Mouse (Mus musculus): ENCODE data around the gene AI597479. TPM values are rescaled to one million over a fixed set of nuclear protein-coding genes. Genes with fewer than 3 reads are reported as not detected.
A peak's percentile ranks its signal among the peaks of the same experiment; 100 is the strongest.

AI597479 gene
- total and polyA plus RNA-seq, 2 experiments = 2.8 to 8.0 TPM

- 71% methylated on average over 15 of the region's 15 CpGs for WGBS
- H3K27me3 ChIP-seq (ENCODE audit: control insufficient read depth, insufficient read depth, low read length) = no peaks in the 10 kb centered on the region
- no peak for DNase-seq (ENCODE audit: extremely low read depth, low read depth, low spot score)
- no peak overlapping the region for H3K27ac ChIP-seq (replicated peaks; ENCODE audit: insufficient read depth, low read depth, low read length)
- no peaks in the 10 kb centered on the region for H3K79me2 ChIP-seq (ENCODE audit: control insufficient read depth, insufficient read depth, low read length)
- no peak overlapping the region for H3K4me3 ChIP-seq (ENCODE audit: insufficient read depth, low read depth, low read length)
- no peaks in the 10 kb centered on the region for H3K36me3 ChIP-seq (ENCODE audit: control insufficient read depth, insufficient read depth, low read length)
- no peaks in the 10 kb centered on the region for H3K4me1 ChIP-seq (ENCODE audit: control insufficient read depth, insufficient read depth, low read length)
- no peak overlapping the region for H3K9ac ChIP-seq (ENCODE audit: low read depth, low read length)
- no peak for TF ChIP-seq POLR2A (IDR thresholded peaks at IDR 0.05; ENCODE audit: extremely low read depth, insufficient read depth, low read length)
- peak; percentile 65 for TF ChIP-seq CTCF (IDR thresholded peaks at IDR 0.05; ENCODE audit: low read depth, low read length)
Measured at GRCm38 (mm10) chr1:43138268-43138812, 39.8 kb downstream of the AI597479 start.

- H3K9ac ChIP-seq (ENCODE audit: low read depth, low read length) = no peak overlapping the region
- DNase-seq (ENCODE audit: extremely low read depth, low read depth, low spot score) = peak; percentile 65
- H3K27ac ChIP-seq (replicated peaks; ENCODE audit: insufficient read depth, low read depth, low read length) = no peak overlapping the region
- H3K4me3 ChIP-seq (ENCODE audit: insufficient read depth, low read depth, low read length) = no peak overlapping the region
- 53% methylated on average over 8 of the region's 8 CpGs for WGBS
- no peaks in the 10 kb centered on the region for H3K36me3 ChIP-seq (ENCODE audit: control insufficient read depth, insufficient read depth, low read length)
- no peaks in the 10 kb centered on the region for H3K79me2 ChIP-seq (ENCODE audit: control insufficient read depth, insufficient read depth, low read length)
- TF ChIP-seq POLR2A (IDR thresholded peaks at IDR 0.05; ENCODE audit: extremely low read depth, insufficient read depth, low read length) = no peak
- TF ChIP-seq CTCF (IDR thresholded peaks at IDR 0.05; ENCODE audit: low read depth, low read length) = peak; percentile 92
- H3K4me1 ChIP-seq (ENCODE audit: control insufficient read depth, insufficient read depth, low read length) = no peaks in the 10 kb centered on the region
- H3K27me3 ChIP-seq (ENCODE audit: control insufficient read depth, insufficient read depth, low read length) = no peaks in the 10 kb centered on the region
Measured at GRCm38 (mm10) chr1:43139587-43140266, 41.2 kb downstream of the AI597479 start.

- Histone ChIP-seq H3K27me3 (ENCODE audit: control insufficient read depth, insufficient read depth, low read length) (no peaks in the 10 kb centered on the region), H3K4me3 (ENCODE audit: insufficient read depth, low read depth, low read length) (no peak overlapping the region), H3K4me1 (ENCODE audit: control insufficient read depth, insufficient read depth, low read length) (no peaks in the 10 kb centered on the region), H3K9ac (ENCODE audit: low read depth, low read length) (no peak overlapping the region), H3K36me3 (ENCODE audit: control insufficient read depth, insufficient read depth, low read length) (no peaks in the 10 kb centered on the region), H3K27ac (replicated peaks; ENCODE audit: insufficient read depth, low read depth, low read length) (no peak overlapping the region), H3K79me2 (ENCODE audit: control insufficient read depth, insufficient read depth, low read length) (no peaks in the 10 kb centered on the region)
- no peak for TF ChIP-seq CTCF (IDR thresholded peaks at IDR 0.05; ENCODE audit: low read depth, low read length)
- no peak for TF ChIP-seq POLR2A (IDR thresholded peaks at IDR 0.05; ENCODE audit: extremely low read depth, insufficient read depth, low read length)
- no peak for DNase-seq (ENCODE audit: extremely low read depth, low read depth, low spot score)
- WGBS = 79% methylated on average over 11 of the region's 11 CpGs
Measured at GRCm38 (mm10) chr1:43141555-43141961, 43.0 kb downstream of the AI597479 start.

GRCm38 (mm10) chr1:43142849-43143248 lies 44.3 kb downstream of the AI597479 start:
- Histone ChIP-seq H3K79me2 (ENCODE audit: control insufficient read depth, insufficient read depth, low read length) (no peaks in the 10 kb centered on the region), H3K9ac (ENCODE audit: low read depth, low read length) (no peak overlapping the region), H3K36me3 (ENCODE audit: control insufficient read depth, insufficient read depth, low read length) (no peaks in the 10 kb centered on the region), H3K27ac (replicated peaks; ENCODE audit: insufficient read depth, low read depth, low read length) (no peak overlapping the region), H3K4me1 (ENCODE audit: control insufficient read depth, insufficient read depth, low read length) (no peaks in the 10 kb centered on the region), H3K4me3 (ENCODE audit: insufficient read depth, low read depth, low read length) (no peak overlapping the region), H3K27me3 (ENCODE audit: control insufficient read depth, insufficient read depth, low read length) (no peaks in the 10 kb centered on the region)
- TF ChIP-seq CTCF (IDR thresholded peaks at IDR 0.05; ENCODE audit: low read depth, low read length) = no peak
- TF ChIP-seq POLR2A (IDR thresholded peaks at IDR 0.05; ENCODE audit: extremely low read depth, insufficient read depth, low read length) = no peak
- WGBS = 90% methylated on average over 6 of the region's 6 CpGs
- no peak for DNase-seq (ENCODE audit: extremely low read depth, low read depth, low spot score)

- H3K4me1 ChIP-seq (ENCODE audit: control insufficient read depth, insufficient read depth, low read length) = no peaks in the 10 kb centered on the region
- no peak overlapping the region for H3K4me3 ChIP-seq (ENCODE audit: insufficient read depth, low read depth, low read length)
- no peak overlapping the region for H3K27ac ChIP-seq (replicated peaks; ENCODE audit: insufficient read depth, low read depth, low read length)
- no peaks in the 10 kb centered on the region for H3K36me3 ChIP-seq (ENCODE audit: control insufficient read depth, insufficient read depth, low read length)
- DNase-seq (ENCODE audit: extremely low read depth, low read depth, low spot score) = no peak
- H3K79me2 ChIP-seq (ENCODE audit: control insufficient read depth, insufficient read depth, low read length) = no peaks in the 10 kb centered on the region
- WGBS = 84% methylated on average over 4 of the region's 4 CpGs
- H3K27me3 ChIP-seq (ENCODE audit: control insufficient read depth, insufficient read depth, low read length) = no peaks in the 10 kb centered on the region
- TF ChIP-seq CTCF (IDR thresholded peaks at IDR 0.05; ENCODE audit: low read depth, low read length) (no peak), POLR2A (IDR thresholded peaks at IDR 0.05; ENCODE audit: extremely low read depth, insufficient read depth, low read length) (no peak)
- H3K9ac ChIP-seq (ENCODE audit: low read depth, low read length) = no peak overlapping the region
Measured at GRCm38 (mm10) chr1:43143284-43143683, 44.8 kb downstream of the AI597479 start.

- Histone ChIP-seq H3K36me3 (ENCODE audit: control insufficient read depth, insufficient read depth, low read length) (no peaks in the 10 kb centered on the region), H3K27me3 (ENCODE audit: control insufficient read depth, insufficient read depth, low read length) (no peaks in the 10 kb centered on the region), H3K4me3 (ENCODE audit: insufficient read depth, low read depth, low read length) (no peak overlapping the region), H3K79me2 (ENCODE audit: control insufficient read depth, insufficient read depth, low read length) (no peaks in the 10 kb centered on the region), H3K27ac (replicated peaks; ENCODE audit: insufficient read depth, low read depth, low read length) (no peak overlapping the region), H3K4me1 (ENCODE audit: control insufficient read depth, insufficient read depth, low read length) (no peaks in the 10 kb centered on the region), H3K9ac (ENCODE audit: low read depth, low read length) (no peak overlapping the region)
- WGBS = 85% methylated on average over 4 of the region's 4 CpGs
- DNase-seq (ENCODE audit: extremely low read depth, low read depth, low spot score) = no peak
- TF ChIP-seq POLR2A (IDR thresholded peaks at IDR 0.05; ENCODE audit: extremely low read depth, insufficient read depth, low read length) (no peak), CTCF (IDR thresholded peaks at IDR 0.05; ENCODE audit: low read depth, low read length) (no peak)
Measured at GRCm38 (mm10) chr1:43143791-43144190, 45.3 kb downstream of the AI597479 start.
